Mouse (Mus musculus): ENCODE data around the gene Gm42957. TPM values are rescaled to one million over a fixed set of nuclear protein-coding genes. Genes with fewer than 3 reads are reported as not detected.
A peak's percentile ranks its signal among the peaks of the same experiment; 100 is the strongest.

Gene Gm42957
- polyA plus RNA-seq, 1 experiment from 2014 or later = 0.04 TPM

DNA sequence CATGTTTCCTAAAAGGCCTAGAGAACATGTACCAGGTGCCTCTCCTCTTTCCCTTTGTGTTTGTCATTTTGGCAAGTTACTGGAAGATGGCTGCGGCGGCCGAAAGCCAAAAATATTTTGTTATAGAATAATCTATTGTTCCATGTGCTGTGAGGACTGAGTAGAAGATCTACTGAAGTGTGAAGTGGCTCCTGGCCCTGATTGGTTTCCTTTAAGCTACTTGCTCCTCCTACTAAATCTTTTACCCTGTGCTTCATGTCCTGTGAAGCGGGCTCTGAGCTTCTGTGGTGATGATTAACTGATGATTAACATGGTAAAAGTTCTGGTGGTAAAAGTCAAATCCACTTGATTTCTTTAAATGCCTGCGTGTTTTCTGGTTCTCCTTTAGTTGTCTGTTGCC, 31.6 kb downstream of the Gm42957 start:
- ATAC-seq (ENCODE audit: low FRiP score) = no peak
- 92% methylated on average over 5 of the region's 5 CpGs for WGBS
- no peak overlapping the region for H3K4me3 ChIP-seq (ENCODE audit: low read depth, low read length)

GRCm38 (mm10) chr3:96667316-96667715, 32.0 kb downstream of the Gm42957 start:
- H3K27me3 ChIP-seq (ENCODE audit: control insufficient read depth, insufficient read depth, low read length) = no peaks in the 10 kb centered on the region; the same call in 1 of the 2 replicates
- WGBS = 53% methylated on average over 1 of the region's 1 CpGs
- H3K9me3 ChIP-seq (ENCODE audit: control insufficient read depth, low read length) = no peaks in the 10 kb centered on the region
- H3K4me2 ChIP-seq = no peak overlapping the region
- no peak overlapping the region for H3K9ac ChIP-seq (ENCODE audit: low read length)
- no peaks in the 10 kb centered on the region for H3K36me3 ChIP-seq (ENCODE audit: control insufficient read depth, insufficient read depth, low read length)
- ATAC-seq (ENCODE audit: low FRiP score) = no peak
- H3K4me3 ChIP-seq (ENCODE audit: low read depth, low read length) = no peak overlapping the region
- DNase-seq (ENCODE audit: low spot score, missing footprints) = peak; percentile 81
- H3K4me1 ChIP-seq (ENCODE audit: control insufficient read depth, insufficient read depth, low read length) = peaks cover 4% of the 10 kb centered on the region; the same call in 1 of the 2 replicates
- H3K27ac ChIP-seq (ENCODE audit: low read depth, low read length) = no peak overlapping the region

More for the DNA sequence above, 31.6 kb downstream of the Gm42957 start:
- peaks cover 4% of the 10 kb centered on the region; the same call in 1 of the 2 replicates for H3K4me1 ChIP-seq (ENCODE audit: control insufficient read depth, insufficient read depth, low read length)
- no peak for DNase-seq (ENCODE audit: low spot score, missing footprints)
- no peaks in the 10 kb centered on the region for H3K36me3 ChIP-seq (ENCODE audit: control insufficient read depth, insufficient read depth, low read length)
- H3K27me3 ChIP-seq (ENCODE audit: control insufficient read depth, insufficient read depth, low read length) = no peaks in the 10 kb centered on the region; the same call in 1 of the 2 replicates
- H3K4me2 ChIP-seq = no peak overlapping the region
- H3K27ac ChIP-seq (ENCODE audit: low read depth, low read length) = no peak overlapping the region
- no peak overlapping the region for H3K9ac ChIP-seq (ENCODE audit: low read length)
- no peaks in the 10 kb centered on the region for H3K9me3 ChIP-seq (ENCODE audit: control insufficient read depth, low read length)

DNA sequence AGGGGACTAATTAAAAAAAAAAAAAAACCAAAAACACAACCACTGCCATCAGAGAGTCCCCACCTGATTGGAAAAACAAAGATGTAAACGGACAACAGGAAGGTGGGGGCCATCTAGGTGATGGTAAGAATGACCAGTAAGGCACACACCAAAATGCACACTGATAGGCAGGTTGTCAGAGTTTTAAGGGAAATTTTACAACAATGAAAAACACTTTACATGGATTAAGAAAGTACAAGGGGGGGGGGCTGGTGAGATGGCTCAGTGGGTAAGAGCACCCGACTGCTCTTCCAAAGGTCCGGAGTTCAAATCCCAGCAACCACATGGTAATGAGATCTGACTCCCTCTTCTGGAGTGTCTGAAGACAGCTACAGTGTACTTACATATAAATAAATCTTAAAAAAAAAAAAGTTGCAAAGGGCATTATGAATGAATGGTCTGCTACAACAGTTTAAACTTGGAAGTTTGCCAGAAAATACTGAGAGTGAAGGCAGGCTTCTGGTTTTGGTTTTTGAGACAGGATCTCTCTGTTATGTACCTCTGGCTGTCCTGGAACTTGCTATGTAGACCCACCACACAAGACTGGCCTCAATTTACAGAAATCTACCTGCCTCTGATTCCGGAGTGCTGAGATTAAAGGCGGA, 33.3 kb downstream of the Gm42957 start:
- Histone ChIP-seq H3K27me3 (ENCODE audit: control insufficient read depth, insufficient read depth, low read length) (no peaks in the 10 kb centered on the region; the same call in 1 of the 2 replicates), H3K4me1 (ENCODE audit: control insufficient read depth, insufficient read depth, low read length) (peaks cover 2% of the 10 kb centered on the region; the same call in 1 of the 2 replicates), H3K4me2 (no peak overlapping the region), H3K9ac (ENCODE audit: low read length) (no peak overlapping the region), H3K9me3 (ENCODE audit: control insufficient read depth, low read length) (no peaks in the 10 kb centered on the region), H3K36me3 (ENCODE audit: control insufficient read depth, insufficient read depth, low read length) (no peaks in the 10 kb centered on the region), H3K27ac (ENCODE audit: low read depth, low read length) (no peak overlapping the region), H3K4me3 (ENCODE audit: low read depth, low read length) (no peak overlapping the region)
- DNase-seq (ENCODE audit: low spot score, missing footprints) = no peak
- 98% methylated on average over 5 of the region's 5 CpGs for WGBS
- no peak for ATAC-seq (ENCODE audit: low FRiP score)

GRCm38 (mm10) chr3:96669727-96670468, 34.6 kb downstream of the Gm42957 start, which contains the start of gene Ankrd35:
Gene Ankrd35 (plus strand): TSS chr3:96670131.
- 5% methylated on average over 35 of the region's 35 CpGs for WGBS
- Histone ChIP-seq H3K36me3 (ENCODE audit: control insufficient read depth, insufficient read depth, low read length) (no peaks in the 10 kb centered on the region), H3K9me3 (ENCODE audit: control insufficient read depth, low read length) (no peaks in the 10 kb centered on the region), H3K27me3 (ENCODE audit: control insufficient read depth, insufficient read depth, low read length) (no peaks in the 10 kb centered on the region; the same call in 1 of the 2 replicates), H3K4me2 (peak within 1 kb of the TSS; percentile 55), H3K4me1 (ENCODE audit: control insufficient read depth, insufficient read depth, low read length) (peaks cover 2% of the 10 kb centered on the region; the same call in 1 of the 2 replicates), H3K4me3 (ENCODE audit: low read depth, low read length) (peak within 1 kb of the TSS; percentile 32), H3K27ac (ENCODE audit: low read depth, low read length) (no peak within 1 kb of the TSS), H3K9ac (ENCODE audit: low read length) (peak within 1 kb of the TSS; percentile 24; the same call in 1 of the 2 replicates)
- DNase-seq (ENCODE audit: low spot score, missing footprints) = peak; percentile 97
- ATAC-seq (ENCODE audit: low FRiP score) = peak; percentile 95

GRCm38 (mm10) chr3:96671519-96671918, 36.2 kb downstream of the Gm42957 start:
- Histone ChIP-seq H3K4me1 (ENCODE audit: control insufficient read depth, insufficient read depth, low read length) (peaks cover 2% of the 10 kb centered on the region; the same call in 1 of the 2 replicates), H3K27ac (ENCODE audit: low read depth, low read length) (no peak overlapping the region), H3K9me3 (ENCODE audit: control insufficient read depth, low read length) (no peaks in the 10 kb centered on the region), H3K9ac (ENCODE audit: low read length) (no peak overlapping the region), H3K4me2 (no peak overlapping the region), H3K36me3 (ENCODE audit: control insufficient read depth, insufficient read depth, low read length) (no peaks in the 10 kb centered on the region), H3K27me3 (ENCODE audit: control insufficient read depth, insufficient read depth, low read length) (no peaks in the 10 kb centered on the region; the same call in 1 of the 2 replicates), H3K4me3 (ENCODE audit: low read depth, low read length) (no peak overlapping the region)
- WGBS = 94% methylated on average over 5 of the region's 5 CpGs
- DNase-seq (ENCODE audit: low spot score, missing footprints) = peak; percentile 71
- ATAC-seq (ENCODE audit: low FRiP score) = no peak

DNA sequence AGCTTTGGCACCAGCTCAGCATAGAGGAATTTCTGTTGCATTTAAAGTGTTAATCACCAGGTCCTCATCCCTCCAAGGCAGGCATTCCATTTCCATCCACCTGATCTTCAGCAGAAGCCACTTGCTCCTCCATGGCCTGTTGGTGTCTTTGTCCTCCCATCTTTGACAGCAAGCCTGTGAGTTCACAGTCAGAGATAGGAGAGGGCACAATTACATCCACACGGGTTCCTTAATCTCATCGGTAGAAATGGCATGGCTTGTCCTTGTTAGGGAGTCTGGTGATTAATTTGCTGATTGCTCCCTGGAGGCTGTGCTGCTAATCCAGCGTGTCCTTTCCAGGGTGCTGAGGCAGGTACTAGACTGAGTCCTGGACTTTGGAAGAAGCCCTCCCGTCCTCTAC, 38.2 kb downstream of the Gm42957 start:
- H3K4me2 ChIP-seq = no peak overlapping the region
- H3K9me3 ChIP-seq (ENCODE audit: control insufficient read depth, low read length) = no peaks in the 10 kb centered on the region
- WGBS = 74% methylated on average over 4 of the region's 4 CpGs
- no peaks in the 10 kb centered on the region; the same call in 1 of the 2 replicates for H3K27me3 ChIP-seq (ENCODE audit: control insufficient read depth, insufficient read depth, low read length)
- no peak overlapping the region for H3K4me3 ChIP-seq (ENCODE audit: low read depth, low read length)
- H3K27ac ChIP-seq (ENCODE audit: low read depth, low read length) = no peak overlapping the region
- peaks cover 2% of the 10 kb centered on the region; the same call in 1 of the 2 replicates for H3K4me1 ChIP-seq (ENCODE audit: control insufficient read depth, insufficient read depth, low read length)
- ATAC-seq (ENCODE audit: low FRiP score) (no peak), DNase-seq (ENCODE audit: low spot score, missing footprints) (no peak)
- H3K36me3 ChIP-seq (ENCODE audit: control insufficient read depth, insufficient read depth, low read length) = no peaks in the 10 kb centered on the region
- no peak overlapping the region for H3K9ac ChIP-seq (ENCODE audit: low read length)

DNA sequence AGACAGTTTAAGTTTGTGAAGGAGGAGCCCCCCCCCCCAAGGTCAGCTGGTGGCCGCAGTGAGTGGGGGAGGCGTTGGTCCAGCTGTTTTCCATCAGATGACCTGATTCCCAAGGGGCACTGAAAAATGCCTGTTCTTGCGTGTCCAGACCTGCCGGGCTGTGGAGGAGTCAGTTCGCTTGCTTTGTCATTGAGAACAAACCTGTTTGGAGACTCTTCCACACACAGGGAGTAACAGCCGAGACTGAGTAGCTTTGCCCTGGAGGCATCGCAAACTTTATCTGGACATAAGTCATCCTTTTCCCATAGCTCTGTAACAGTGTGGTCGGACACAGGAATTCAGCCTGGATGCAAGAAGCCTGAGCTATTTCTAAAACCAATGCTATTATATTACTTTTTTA, 39.2 kb downstream of the Gm42957 start:
- ATAC-seq (ENCODE audit: low FRiP score) (no peak), DNase-seq (ENCODE audit: low spot score, missing footprints) (peak; percentile 67)
- Histone ChIP-seq H3K36me3 (ENCODE audit: control insufficient read depth, insufficient read depth, low read length) (no peaks in the 10 kb centered on the region), H3K27ac (ENCODE audit: low read depth, low read length) (no peak overlapping the region), H3K27me3 (ENCODE audit: control insufficient read depth, insufficient read depth, low read length) (no peaks in the 10 kb centered on the region; the same call in 1 of the 2 replicates), H3K4me2 (no peak overlapping the region), H3K9ac (ENCODE audit: low read length) (no peak overlapping the region), H3K4me3 (ENCODE audit: low read depth, low read length) (no peak overlapping the region), H3K4me1 (ENCODE audit: control insufficient read depth, insufficient read depth, low read length) (peaks cover 2% of the 10 kb centered on the region; the same call in 1 of the 2 replicates), H3K9me3 (ENCODE audit: control insufficient read depth, low read length) (no peaks in the 10 kb centered on the region)
- WGBS = 67% methylated on average over 8 of the region's 8 CpGs

DNA sequence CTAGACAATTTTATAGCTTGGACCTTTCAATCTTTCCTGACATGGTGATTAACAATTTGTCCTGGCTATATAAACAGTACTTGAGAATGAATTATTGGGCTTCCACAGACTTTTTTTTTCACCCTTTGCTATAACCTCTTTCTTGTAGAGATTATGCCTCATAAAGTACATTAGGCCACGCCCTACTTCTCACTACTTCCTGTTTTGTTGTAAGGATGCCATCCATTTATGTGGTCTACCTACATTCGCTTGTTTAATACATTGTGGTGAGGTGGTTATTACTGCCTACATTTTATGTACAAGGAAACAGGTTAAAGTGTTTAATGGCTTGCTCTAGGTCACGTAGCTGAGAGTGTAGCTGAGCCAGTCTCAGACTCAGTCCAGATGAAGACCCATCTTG, 39.9 kb downstream of the Gm42957 start:
- no peak for DNase-seq (ENCODE audit: low spot score, missing footprints)
- Histone ChIP-seq H3K27me3 (ENCODE audit: control insufficient read depth, insufficient read depth, low read length) (peaks cover 4% of the 10 kb centered on the region; the same call in 1 of the 2 replicates), H3K4me1 (ENCODE audit: control insufficient read depth, insufficient read depth, low read length) (peaks cover 2% of the 10 kb centered on the region; the same call in 1 of the 2 replicates), H3K4me2 (no peak overlapping the region), H3K36me3 (ENCODE audit: control insufficient read depth, insufficient read depth, low read length) (no peaks in the 10 kb centered on the region), H3K9me3 (ENCODE audit: control insufficient read depth, low read length) (no peaks in the 10 kb centered on the region), H3K27ac (ENCODE audit: low read depth, low read length) (no peak overlapping the region), H3K9ac (ENCODE audit: low read length) (no peak overlapping the region), H3K4me3 (ENCODE audit: low read depth, low read length) (no peak overlapping the region)
- 82% methylated on average over 3 of the region's 3 CpGs for WGBS
- ATAC-seq (ENCODE audit: low FRiP score) = no peak

DNA sequence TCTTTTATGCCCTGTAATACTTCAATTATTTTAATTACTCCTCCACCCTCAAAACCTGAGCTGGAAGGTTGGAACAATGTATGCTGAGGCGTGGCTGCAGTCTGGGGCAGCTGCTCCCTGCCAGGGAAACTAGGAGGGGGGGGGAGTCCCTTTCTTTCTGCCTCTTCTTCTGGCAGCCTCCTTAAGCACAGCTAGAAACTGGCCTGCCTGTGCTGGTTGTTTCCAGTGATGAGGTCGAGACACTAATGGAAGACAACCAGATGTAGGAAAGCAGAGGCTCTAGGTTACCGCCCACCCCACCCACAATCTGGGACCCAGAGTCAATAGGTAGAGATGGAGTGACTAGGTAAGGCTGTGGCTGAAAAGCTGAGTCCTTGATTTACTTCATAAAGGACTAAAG, 40.4 kb downstream of the Gm42957 start:
- Histone ChIP-seq H3K9ac (ENCODE audit: low read length) (no peak overlapping the region), H3K9me3 (ENCODE audit: control insufficient read depth, low read length) (no peaks in the 10 kb centered on the region), H3K27ac (ENCODE audit: low read depth, low read length) (no peak overlapping the region), H3K4me1 (ENCODE audit: control insufficient read depth, insufficient read depth, low read length) (no peaks in the 10 kb centered on the region), H3K27me3 (ENCODE audit: control insufficient read depth, insufficient read depth, low read length) (peaks cover 4% of the 10 kb centered on the region; the same call in 1 of the 2 replicates), H3K4me3 (ENCODE audit: low read depth, low read length) (no peak overlapping the region), H3K4me2 (no peak overlapping the region), H3K36me3 (ENCODE audit: control insufficient read depth, insufficient read depth, low read length) (no peaks in the 10 kb centered on the region)
- no peak for DNase-seq (ENCODE audit: low spot score, missing footprints)
- 27% methylated on average over 3 of the region's 3 CpGs for WGBS
- ATAC-seq (ENCODE audit: low FRiP score) = no peak

All from midbrain, embryonic 11.5 days (tissue).